Mouse (Mus musculus) testis, postnatal 14 days (tissue): ENCODE data around the gene Porcn.
A peak's percentile ranks its signal among the peaks of the same experiment; 100 is the strongest.

Experiments
- DNase-seq: peaks from one replicate; pipeline ENCODE4 v3.0.0; 2021; ENCODE audit warnings: low spot score

Gene Porcn

DNA sequence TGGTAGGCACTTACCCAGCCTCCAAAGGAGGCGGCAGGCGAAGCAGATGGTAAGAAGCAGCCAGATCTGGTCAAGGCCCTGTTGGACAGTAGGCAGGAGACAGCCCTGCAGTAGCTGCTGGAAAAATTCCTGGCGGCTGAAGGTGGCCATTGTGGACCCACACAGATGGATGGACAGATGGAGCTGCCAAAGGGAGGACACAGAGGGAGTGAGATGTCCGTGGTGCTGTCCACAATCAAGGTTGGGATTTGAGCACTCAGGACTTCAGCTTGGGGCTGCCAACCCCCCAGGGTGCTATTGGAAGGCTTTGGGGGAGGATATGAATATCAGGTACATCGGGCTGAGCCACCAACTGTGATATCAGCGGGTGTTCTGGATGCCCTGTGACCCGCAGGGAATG is 774 bp downstream of the Porcn start:
- no peak for DNase-seq

DNA sequence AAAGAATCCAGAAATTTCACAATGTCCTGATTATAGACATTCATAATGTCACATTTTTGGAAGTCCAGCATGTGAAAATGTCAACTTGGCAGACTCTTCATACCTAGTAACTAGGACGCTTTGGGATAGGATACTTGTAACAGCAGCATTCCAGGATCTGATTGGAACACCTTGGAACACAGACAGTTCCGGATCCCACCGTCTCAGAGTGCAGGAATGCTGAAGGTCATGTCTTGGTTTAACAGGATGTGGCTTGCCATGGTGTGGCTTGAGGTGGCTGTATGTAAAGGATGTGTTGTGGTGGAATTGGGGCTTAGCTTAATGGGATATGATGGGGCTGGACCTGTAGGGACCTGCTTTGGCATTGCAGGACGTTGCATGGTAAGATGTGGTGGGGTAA is 1.2 kb downstream of the Porcn start:
- no peak for DNase-seq

DNA sequence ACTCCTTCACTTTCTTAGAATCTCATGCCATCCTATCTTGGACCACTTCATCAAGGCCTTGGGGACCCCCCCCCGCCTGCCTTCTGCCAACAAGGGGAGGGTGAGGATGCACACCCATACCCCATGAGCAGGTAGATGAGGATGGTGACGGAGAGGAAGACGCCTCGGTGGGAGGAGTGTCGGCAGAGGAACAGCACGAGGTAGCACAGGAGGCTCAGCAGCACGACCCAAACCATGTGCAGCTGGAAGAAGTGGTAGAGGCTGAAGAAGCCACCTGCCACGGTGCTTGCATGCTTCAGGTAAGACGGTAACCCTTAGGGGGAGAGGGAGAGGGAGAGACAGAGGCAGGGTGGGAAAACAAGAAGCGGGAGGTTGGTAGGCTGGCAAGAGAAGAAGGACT is 2.2 kb downstream of the Porcn start:
- DNase-seq = no peak

DNA sequence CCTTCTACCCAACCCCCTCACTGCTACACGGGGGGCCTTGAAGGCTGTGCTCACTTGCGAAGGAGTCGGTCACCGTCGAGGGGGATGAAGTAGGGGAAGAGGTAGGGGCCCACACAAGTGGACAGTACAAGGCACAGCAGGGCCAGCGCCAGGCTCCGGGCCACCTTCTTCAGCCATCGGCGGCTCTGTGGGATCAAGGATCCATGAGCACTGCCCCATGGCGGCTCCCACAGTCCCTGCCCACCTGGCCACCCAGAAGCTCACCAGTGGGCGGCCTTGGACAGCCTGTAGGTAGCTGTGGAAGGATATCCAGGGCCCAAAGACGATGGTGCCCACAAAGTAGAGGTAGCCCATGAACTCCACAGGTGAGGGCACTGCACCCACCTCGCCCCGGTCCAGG is 3.2 kb downstream of the Porcn start:
- no peak for DNase-seq

DNA sequence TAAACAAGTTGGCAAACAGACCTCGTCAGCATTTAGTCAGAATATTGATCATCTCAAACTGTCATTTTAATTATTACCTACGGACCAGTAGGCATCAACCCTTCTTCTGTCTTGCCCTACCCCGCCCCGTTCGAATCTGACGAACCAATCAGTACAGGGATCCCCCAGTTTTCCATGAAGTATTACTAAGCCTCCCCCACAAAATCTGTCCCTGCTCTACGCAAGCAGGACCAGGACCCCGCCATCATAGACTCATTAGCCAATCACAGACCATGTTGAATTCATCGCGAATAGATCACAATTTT is 13.0 kb downstream of the Porcn start, which contains the start of gene Ebp:
Gene Ebp, minus strand, starts transcription at position 94 of the 305 bp plus-strand sequence.
- DNase-seq = no peak

DNA sequence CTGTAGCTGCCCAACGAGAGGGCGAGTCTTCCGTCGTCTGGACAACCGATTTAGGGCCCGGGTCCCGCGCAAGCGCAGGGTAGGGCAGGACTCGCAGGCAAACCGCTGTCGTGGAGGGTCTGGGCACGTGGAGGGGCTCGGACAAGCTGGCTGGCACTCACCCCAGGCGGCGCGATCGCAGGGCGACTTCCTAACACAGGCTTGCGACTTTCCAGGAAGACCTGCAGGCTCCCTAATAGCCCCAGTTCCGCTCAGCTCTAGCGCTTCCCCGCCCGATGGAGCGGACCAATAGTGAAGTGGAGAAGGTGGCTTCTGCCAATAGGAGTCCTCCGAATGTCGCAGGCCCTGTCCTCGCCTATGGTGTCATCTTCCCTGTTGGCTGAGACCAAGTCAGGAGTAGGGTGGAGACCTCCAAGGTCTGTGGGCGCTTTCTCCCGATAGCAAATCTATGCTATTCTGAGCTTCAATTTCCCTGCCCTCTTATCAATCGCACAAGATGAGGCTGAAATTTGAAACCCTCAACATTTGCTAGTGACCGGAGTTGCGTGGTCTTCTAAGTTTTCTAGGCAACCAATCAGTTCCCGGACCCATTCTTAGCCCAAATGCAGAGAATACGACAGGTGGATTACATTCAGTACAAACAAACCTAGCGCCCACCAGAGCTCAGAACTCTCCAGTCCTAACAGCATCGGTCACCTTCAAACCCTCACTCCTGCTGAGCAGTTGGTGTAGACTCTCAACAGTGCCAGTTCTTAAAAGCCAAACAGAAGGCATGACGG is 13.5 kb downstream of the Porcn start:
- DNase-seq = peak; percentile 74

DNA sequence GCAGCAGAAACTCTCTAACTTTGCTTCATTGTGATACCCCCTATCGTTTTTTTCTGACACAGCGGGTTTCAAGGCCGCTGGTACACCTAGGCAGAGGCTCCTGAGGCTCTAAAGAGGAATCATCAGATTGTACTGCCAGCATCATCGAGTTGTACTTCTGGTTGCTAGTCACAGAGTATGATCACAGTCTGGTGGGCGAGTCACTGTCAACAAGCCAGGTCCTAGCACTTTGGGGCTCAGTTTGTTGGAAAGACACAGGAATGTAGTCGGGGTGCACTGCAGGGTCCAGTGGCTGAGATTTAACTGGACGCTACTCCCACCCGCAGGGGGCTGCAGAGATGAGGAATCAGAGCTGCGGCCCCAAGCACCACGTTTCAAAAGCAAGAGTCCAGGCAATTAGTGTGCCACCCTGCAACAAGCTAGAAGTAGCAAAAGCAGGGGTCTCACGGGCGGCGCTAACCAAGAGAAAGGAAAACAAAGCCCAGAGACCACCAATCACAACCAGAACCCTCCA is 14.1 kb downstream of the Porcn start:
- DNase-seq = no peak

DNA sequence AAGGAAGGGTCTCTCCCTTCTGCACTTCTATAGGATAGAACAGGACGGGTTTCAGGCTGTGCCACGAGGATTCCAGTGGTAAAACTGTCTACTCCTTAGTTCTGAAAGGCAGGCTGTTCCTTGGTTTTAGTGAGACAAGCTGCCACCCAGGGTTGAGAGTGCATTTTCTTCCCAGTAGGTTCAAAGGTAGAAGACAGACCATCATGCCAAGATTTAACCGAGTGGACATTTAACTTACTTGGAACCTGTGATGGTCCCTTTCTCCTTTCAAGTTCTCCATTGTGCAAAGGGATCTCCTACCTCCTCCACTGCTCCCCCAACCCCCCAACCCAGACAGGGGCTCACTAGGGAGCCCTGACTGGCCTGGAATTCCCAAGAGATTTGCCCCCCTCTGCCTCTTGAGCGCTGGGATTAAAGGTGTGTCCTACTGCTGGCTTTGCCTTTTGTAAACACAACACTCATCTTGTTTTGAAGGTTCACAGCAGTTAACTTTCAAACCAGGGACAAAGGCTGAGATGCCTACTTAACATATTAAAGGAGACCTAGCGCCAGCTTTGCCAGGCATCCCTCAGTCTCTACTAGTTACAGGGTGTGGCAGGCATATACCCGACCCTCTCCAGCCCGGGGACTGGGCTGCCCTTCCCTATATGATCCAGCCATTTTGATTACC is 23.3 kb downstream of the Porcn start:
- no peak for DNase-seq

DNA sequence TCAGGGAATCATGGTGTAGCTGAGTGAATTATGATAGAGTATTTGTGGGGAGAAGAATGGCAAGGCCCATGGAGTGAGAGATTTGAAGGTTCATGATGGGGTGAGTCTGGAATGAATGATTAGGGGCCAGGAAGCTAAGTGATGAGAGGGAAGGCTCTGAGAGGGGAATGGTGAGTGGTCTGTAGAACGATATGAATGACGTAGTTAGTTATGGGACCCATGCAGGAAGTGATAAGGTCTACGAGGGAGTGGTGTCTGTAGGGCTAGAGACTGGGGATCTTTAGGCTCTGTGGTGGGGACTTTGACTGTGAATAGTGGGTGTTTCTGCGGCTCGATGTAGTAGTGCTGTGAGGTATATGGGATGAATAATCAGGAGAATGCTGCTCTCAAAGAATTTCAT is 26.7 kb downstream of the Porcn start:
- no peak for DNase-seq

DNA sequence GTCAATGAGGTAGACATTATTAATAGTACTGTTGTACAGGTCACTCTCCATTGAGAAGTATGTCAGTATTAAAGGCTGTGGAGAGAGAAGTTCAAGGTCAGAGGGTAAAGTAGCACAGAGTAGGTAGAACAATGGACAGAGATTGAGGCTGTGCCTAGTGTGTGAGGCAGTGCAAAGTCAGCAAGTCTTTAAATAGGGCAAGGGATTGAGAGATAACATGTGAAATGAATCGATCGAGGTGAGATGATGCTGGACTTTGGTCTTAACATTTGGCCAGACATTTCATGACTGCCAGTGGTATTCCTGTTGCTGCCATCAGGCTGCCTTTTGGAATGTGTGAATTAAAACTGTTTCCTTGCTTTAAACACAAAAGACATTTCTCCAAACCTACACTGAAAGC is 27.5 kb downstream of the Porcn start:
- DNase-seq = no peak

DNA sequence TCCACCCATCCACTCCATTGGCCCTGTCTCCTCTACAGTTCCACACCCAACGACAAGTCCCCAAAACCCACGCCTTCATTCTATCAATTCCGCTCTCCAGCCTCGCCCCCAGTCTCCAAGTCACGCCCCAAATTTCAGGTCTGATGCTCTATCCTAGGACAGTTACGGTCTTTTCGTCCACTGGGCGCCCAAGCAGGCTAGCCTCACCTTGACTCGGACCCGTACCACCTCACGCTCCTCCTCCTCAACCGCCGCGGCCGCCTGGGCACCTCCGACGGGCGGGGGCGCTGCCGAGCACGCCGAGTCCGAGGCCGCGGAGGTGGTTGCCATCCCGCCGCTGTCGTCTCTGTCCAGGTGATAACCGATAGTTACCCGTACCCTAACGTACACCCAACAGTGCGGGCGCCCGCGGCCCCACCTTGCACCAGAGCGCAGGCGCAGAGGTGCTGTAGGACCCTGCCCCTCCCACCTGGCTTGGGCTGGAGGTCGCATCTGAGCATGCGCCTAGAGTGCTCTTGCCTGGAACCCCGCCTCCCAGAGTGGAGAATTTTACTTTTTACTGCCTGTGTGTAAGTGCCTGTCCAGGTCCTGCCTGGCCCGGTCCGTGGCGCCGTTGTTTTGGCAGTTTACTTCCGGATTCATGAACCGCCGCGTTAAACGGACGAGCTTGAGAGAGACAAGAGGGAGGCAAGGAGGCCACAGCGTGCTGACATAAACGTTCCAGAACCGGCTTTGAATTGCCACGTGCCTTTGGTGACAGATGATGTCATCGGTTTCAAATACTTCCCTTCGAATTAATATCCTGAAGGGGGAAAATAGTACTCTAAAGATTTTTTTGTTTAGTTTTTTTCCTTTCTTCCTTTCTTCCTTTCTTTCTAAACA is 30.6 kb downstream of the Porcn start, which contains the start of gene Tbc1d25:
Gene Tbc1d25, minus strand, starts transcription at position 678 of the 882 bp plus-strand sequence.
- peak; percentile 89 for DNase-seq

DNA sequence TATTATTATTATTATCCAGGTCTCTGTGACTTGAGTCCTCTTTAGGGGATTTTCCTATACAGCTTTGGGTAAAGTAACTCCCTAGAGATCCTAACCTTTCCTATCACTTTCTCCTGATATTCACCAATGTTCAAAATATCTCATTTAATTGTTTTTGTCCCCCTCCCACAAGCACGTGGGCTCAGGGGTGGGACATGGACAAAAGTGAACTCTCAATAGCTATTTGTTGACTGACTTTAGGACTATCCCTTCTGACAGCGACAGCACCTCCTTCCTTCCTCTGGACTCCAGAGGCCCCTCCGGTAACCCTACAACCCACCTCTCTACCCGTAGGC is 31.2 kb downstream of the Porcn start:
- DNase-seq = no peak

DNA sequence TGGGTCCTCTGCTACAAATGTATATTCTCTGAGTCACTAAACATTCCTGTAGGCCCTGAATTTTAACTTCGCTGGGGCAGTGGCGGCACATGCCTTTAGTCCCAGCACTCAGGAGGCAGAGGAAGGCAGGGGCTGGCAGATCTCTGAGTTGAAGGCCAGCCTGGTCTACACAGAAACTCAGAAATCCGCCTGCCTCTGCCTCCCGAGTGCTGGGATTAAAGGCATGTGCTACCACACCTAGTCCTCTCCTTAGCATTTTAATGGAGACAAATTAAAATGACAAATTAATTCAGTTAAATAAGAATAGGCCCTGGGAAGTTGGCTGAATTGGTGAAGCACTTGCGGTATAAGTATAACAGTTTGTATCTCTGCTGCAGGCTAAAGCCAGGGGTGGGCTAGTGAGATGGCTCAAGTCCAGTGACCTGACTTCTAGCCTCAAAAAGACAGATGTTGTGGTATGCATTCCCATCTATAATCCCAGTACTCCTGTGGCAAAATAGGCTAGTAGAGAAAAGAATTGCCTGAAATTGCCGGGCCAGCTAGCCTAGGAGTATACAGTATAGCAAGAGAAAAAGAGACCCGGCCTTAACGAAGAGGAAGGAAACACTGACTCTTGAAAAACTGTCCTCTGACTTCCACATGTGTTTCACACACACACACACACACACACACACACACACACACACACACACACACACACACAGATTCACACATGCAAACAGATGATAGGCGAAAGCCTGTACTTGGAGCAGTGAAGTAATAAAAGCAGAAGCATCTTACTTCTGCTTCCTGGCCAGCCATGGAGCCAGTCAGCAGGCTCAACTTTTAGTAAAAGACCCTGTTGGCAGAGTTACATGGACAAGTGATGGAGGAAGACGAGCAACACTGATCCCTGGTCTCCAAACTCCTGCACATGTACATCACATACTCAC is 38.3 kb downstream of the Porcn start:
- no peak for DNase-seq

DNA sequence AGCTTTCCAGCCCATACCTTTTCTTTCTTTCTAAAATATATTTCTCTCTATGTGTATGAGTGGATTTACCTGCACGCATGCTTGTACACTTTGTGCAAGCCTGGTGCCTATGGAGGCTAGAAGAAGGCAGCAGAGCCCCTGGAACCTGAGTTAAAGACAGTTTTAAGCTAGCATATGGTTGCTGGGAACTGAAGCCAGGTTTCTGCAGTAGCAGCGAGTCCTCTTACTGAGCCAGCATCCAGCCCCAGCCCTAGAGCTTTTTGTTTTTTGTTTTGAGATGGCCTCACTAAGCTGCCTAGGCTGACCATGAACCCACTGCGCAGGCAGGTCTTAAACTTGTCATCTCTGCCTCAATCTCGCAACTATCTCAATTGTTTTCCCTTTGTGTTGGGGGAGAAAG is 41.9 kb downstream of the Porcn start:
- DNase-seq = no peak

DNA sequence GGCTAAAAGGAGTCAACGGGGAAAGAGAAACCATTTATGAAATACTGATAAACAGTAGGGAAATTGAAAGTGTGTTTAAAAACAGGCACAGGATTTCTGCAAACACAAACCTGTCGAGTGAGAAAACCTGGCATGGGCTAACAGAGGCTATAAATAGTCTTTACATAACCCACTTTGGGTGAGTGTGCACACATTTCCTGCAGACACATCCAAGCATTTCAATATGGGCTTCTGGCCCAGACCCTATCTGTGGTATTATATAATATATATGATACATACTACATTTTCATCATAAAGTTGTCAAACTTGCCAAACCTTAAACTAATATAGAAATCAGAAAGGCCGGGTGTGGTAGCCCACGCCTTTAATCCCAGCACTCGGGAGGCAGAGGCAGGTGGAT is 43.2 kb downstream of the Porcn start:
- DNase-seq = no peak

DNA sequence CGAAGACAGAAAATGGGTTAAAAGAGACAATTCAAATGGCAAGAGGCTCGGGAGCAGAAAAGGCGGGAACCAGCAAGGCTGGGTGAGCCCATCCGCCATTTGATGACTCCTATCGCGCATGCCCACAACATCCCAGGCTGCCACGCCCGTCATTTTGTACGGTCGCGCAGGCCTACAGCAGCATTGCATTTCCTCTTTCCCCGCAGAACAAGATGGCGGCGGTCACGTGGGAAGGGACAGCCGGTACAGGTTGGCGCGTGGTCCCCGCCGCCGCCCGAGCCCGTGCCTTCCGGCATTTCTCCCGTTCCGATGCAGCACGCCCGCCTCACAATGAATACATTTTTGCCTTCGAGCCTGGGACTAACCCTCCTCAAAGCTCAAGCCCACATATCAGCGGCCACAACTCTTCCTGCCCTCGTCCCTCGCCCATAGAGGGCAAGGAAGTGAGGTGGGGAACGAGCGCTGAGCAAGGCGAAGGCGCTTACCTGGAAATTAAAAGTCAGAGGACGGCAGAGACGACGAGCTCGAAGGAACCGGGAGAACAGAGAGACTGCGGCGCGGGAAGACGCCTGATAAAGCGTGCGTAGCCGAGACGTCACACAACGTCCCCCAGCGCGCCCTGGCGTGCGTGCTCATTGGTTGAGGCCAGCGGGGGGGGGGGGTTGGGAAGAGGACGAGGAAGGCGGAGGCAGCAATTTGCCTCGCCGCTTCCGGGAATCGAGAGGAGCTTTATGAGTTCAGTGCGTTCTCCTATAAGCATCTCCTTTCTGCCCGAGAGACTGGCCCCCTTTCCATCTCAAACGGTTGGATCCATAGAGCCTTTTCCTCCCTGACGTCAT is 61.0 kb downstream of the Porcn start, which contains the start of gene Rbm3:
Gene Rbm3, minus strand, starts transcription at position 728 of the 839 bp plus-strand sequence.
- peak; percentile 85 for DNase-seq
